Mouse (Mus musculus) G1E (cell line): ENCODE results near the gene Depdc1a. TPM values are rescaled to one million over a fixed set of nuclear protein-coding genes. Genes with fewer than 3 reads are reported as not detected.
"Not testable (repeated sequence)": the region's sequence is repeated elsewhere in the genome, so short reads cannot be mapped to it uniquely, and the experiment has no call there.

Experiments used
- ATAC-seq: 2 replicates; pipeline ENCODE4 v1.8.0; 2016; ENCODE audit warnings: mild to moderate bottlenecking; ENCODE audit not compliant: insufficient number of reproducible peaks, poor library complexity, low FRiP score, severe bottlenecking; ENCODE audit errors: extremely low read depth
- DNase-seq: peaks from one replicate; pipeline ENCODE4 v3.0.0; 2012; ENCODE audit warnings: low spot score
- H3K27me3 ChIP-seq: 2 replicates; pipeline ENCODE4 v1.6.1; 2012; ENCODE audit warnings: mild to moderate bottlenecking, low read length, inconsistent platforms; ENCODE audit not compliant: insufficient read depth
- H3K36me3 ChIP-seq: replicated peaks from 2 replicates; pipeline ENCODE3; 2012; ENCODE audit warnings: mild to moderate bottlenecking, inconsistent platforms
- H3K4me1 ChIP-seq: 2 replicates; pipeline ENCODE4 v1.6.1; 2012; ENCODE audit warnings: low read depth, low read length, inconsistent platforms, mixed read lengths; ENCODE audit not compliant: insufficient read depth
- H3K4me3 ChIP-seq: 2 replicates; pipeline ENCODE4 v1.5.1; 2012; ENCODE audit warnings: low read depth, mild to moderate bottlenecking, inconsistent platforms, low read length, moderate library complexity, mixed read lengths
- H3K9me3 ChIP-seq: replicated peaks from 2 replicates; pipeline ENCODE4 v1.6.1; 2012; ENCODE audit warnings: inconsistent platforms
- CTCF ChIP-seq: IDR thresholded peaks from 2 replicates; pipeline ENCODE4 v1.5.1; 2012; ENCODE audit warnings: low read depth, low read length, inconsistent platforms, mixed read lengths
- GATA1 ChIP-seq: IDR thresholded peaks from 2 replicates; pipeline ENCODE4 v1.6.1; 2012; ENCODE audit warnings: borderline replicate concordance, low read length, inconsistent platforms, mixed read lengths
- GATA2 ChIP-seq: IDR thresholded peaks from 2 replicates; pipeline ENCODE4 v1.6.1; 2012; ENCODE audit warnings: low read depth, low read length, inconsistent platforms, borderline replicate concordance
- POLR2AphosphoS5 ChIP-seq: IDR thresholded peaks from 2 replicates; pipeline ENCODE4 v1.6.1; 2012; ENCODE audit warnings: low read depth, low read length, inconsistent platforms; ENCODE audit not compliant: insufficient replicate concordance
- TAL1 ChIP-seq: conservative IDR thresholded peaks from 2 replicates; pipeline ENCODE4 v1.6.1; 2012; ENCODE audit warnings: low read depth, low read length, inconsistent platforms, mixed read lengths
- polyA plus RNA-seq: library from polyadenylated mRNA; stranded (reverse); fragments of >175 nt; gene quantifications from 2 replicates; pipeline ENCODE4 v1.2.3, GENCODE M21; 2012
- total RNA-seq, 2 experiments: library from RNA; stranded (forward) in 1 of 2; stranded (reverse) in 1 of 2; fragments of 200-1000 nt in 1 of 2; fragments of >200 nt in 1 of 2; fragmentation: Nextera tagmentation in 1 of 2; gene quantifications; 2 replicates each; pipeline ENCODE4 v1.2.3; 2014 to 2017

Depdc1a gene
- total RNA-seq (2014; fragmentation: Nextera tagmentation) (57.1 and 84.4 TPM in 2 replicates), total RNA-seq (2017) (27.3 and 27.8 TPM in 2 replicates), polyA plus RNA-seq (0.55 and 1.1 TPM in 2 replicates)

GRCm38 (mm10) chr3:159495243-159495801 is at the start of gene Depdc1a:
Gene Depdc1a (plus strand): TSS chr3:159495433.
- Histone ChIP-seq H3K4me1 (peaks cover 2% of the 10 kb centered on the region; the same call in 1 of the 2 replicates), H3K27me3 (no peaks in the 10 kb centered on the region), H3K36me3 (no peaks in the 10 kb centered on the region), H3K4me3 (peak within 1 kb of the TSS; percentile 73), H3K9me3 (no peaks in the 10 kb centered on the region)
- DNase-seq (peak; percentile 49), ATAC-seq (peak; percentile 99)
- TF ChIP-seq GATA2: no peak
- no peak for TF ChIP-seq GATA1
- TF ChIP-seq CTCF: no peak
- no peak for TF ChIP-seq TAL1
- TF ChIP-seq POLR2AphosphoS5: no peak

GRCm38 (mm10) chr3:159470059-159470458 is 25.2 kb upstream of the Depdc1a start:
- Histone ChIP-seq H3K36me3 (no peaks in the 10 kb centered on the region), H3K4me1 (no peaks in the 10 kb centered on the region), H3K9me3 (no peaks in the 10 kb centered on the region), H3K4me3 (no peak overlapping the region), H3K27me3 (no peaks in the 10 kb centered on the region)
- no peak for DNase-seq
- TF ChIP-seq GATA1: no peak
- TF ChIP-seq TAL1: no peak
- no peak for TF ChIP-seq POLR2AphosphoS5
- ATAC-seq: no peak

- H3K4me1 ChIP-seq: no peaks in the 10 kb centered on the region
- DNase-seq (no peak), ATAC-seq (no peak)
- H3K4me3 ChIP-seq: no peak overlapping the region
- H3K27me3 ChIP-seq: no peaks in the 10 kb centered on the region
- H3K9me3 ChIP-seq: no peaks in the 10 kb centered on the region
- no peaks in the 10 kb centered on the region for H3K36me3 ChIP-seq
- no peak for TF ChIP-seq TAL1
- no peak for TF ChIP-seq POLR2AphosphoS5
- no peak for TF ChIP-seq GATA2
- TF ChIP-seq GATA1: no peak
- TF ChIP-seq CTCF: no peak
Observed at GRCm38 (mm10) chr3:159475465-159475864, 19.8 kb upstream of the Depdc1a start.

GRCm38 (mm10) chr3:159477250-159477962 is 17.8 kb upstream of the Depdc1a start:
- DNase-seq (no peak), ATAC-seq (no peak)
- TF ChIP-seq GATA2: no peak
- TF ChIP-seq TAL1: no peak
- no peak for TF ChIP-seq POLR2AphosphoS5
- TF ChIP-seq CTCF: no peak
- no peak for TF ChIP-seq GATA1
- H3K27me3 ChIP-seq: no peaks in the 10 kb centered on the region
- no peak overlapping the region for H3K4me3 ChIP-seq
- H3K36me3 ChIP-seq: no peaks in the 10 kb centered on the region
- no peaks in the 10 kb centered on the region for H3K9me3 ChIP-seq
- no peaks in the 10 kb centered on the region for H3K4me1 ChIP-seq

- not testable (repeated sequence) for H3K27me3 ChIP-seq, ATAC-seq, H3K36me3 ChIP-seq, H3K4me1 ChIP-seq, DNase-seq, H3K9me3 ChIP-seq
- H3K4me3 ChIP-seq: peak overlapping the region; percentile 73
Observed at GRCm38 (mm10) chr3:159494709-159495108, 524 bp upstream of the Depdc1a start.

- Histone ChIP-seq H3K4me3 (no peak overlapping the region), H3K4me1 (no peaks in the 10 kb centered on the region), H3K9me3 (no peaks in the 10 kb centered on the region), H3K36me3 (peaks cover 5% of the 10 kb centered on the region), H3K27me3 (no peaks in the 10 kb centered on the region)
- TF ChIP-seq TAL1 (no peak), CTCF (no peak), GATA1 (no peak), POLR2AphosphoS5 (no peak), GATA2 (no peak)
- DNase-seq (no peak), ATAC-seq (no peak)
Observed at GRCm38 (mm10) chr3:159508899-159509298, 13.7 kb downstream of the Depdc1a start.

- Histone ChIP-seq H3K4me3 (no peak overlapping the region), H3K36me3 (peaks cover 10% of the 10 kb centered on the region), H3K27me3 (no peaks in the 10 kb centered on the region), H3K4me1 (no peaks in the 10 kb centered on the region), H3K9me3 (no peaks in the 10 kb centered on the region)
- TF ChIP-seq TAL1: no peak
- no peak for TF ChIP-seq CTCF
- TF ChIP-seq POLR2AphosphoS5: no peak
- TF ChIP-seq GATA2: no peak
- no peak for TF ChIP-seq GATA1
- DNase-seq (no peak), ATAC-seq (no peak)
Observed at GRCm38 (mm10) chr3:159528563-159528962, 33.3 kb downstream of the Depdc1a start.
